Mouse (Mus musculus) hindbrain, embryonic 15.5 days (tissue): ENCODE results near the gene Timm8a2. TPM values are rescaled to one million over a fixed set of nuclear protein-coding genes. Genes with fewer than 3 reads are reported as not detected.
"Not testable (repeated sequence)": the region's sequence is repeated elsewhere in the genome, so short reads cannot be mapped to it uniquely, and the experiment has no call there.

Source experiments
- ATAC-seq: fragments of 200-750 bp; cut with Nextera tagmentation; 2 replicates; pipeline ENCODE4 v1.8.0; 2017; ENCODE audit warnings: low read depth, moderate number of reproducible peaks, moderate TSS enrichment; ENCODE audit not compliant: low FRiP score
- H3K27ac ChIP-seq: fragments of 300-500 bp; sonication (generic); replicated peaks from 2 replicates; pipeline ENCODE4 v1.5.1; 2015; ENCODE audit warnings: mild to moderate bottlenecking, inconsistent platforms
- H3K27me3 ChIP-seq: fragments of 300-500 bp; sonication (generic); 2 replicates; pipeline ENCODE4 v1.6.1; 2015; ENCODE audit warnings: control low read depth, inconsistent platforms
- H3K36me3 ChIP-seq: fragments of 300-500 bp; sonication (generic); 2 replicates; pipeline ENCODE4 v1.6.1; 2015; ENCODE audit warnings: control low read depth, inconsistent platforms
- H3K4me1 ChIP-seq: fragments of 300-500 bp; sonication (generic); replicated peaks from 2 replicates; pipeline ENCODE4 v1.6.1; 2015; ENCODE audit warnings: control low read depth, inconsistent platforms
- H3K4me2 ChIP-seq: fragments of 300-500 bp; sonication (generic); 2 replicates; pipeline ENCODE4 v1.6.1; 2015; ENCODE audit warnings: moderate library complexity, mild to moderate bottlenecking, inconsistent platforms
- H3K4me3 ChIP-seq: fragments of 300-500 bp; sonication (generic); 2 replicates; pipeline ENCODE4 v1.5.1; 2015; ENCODE audit warnings: mild to moderate bottlenecking, inconsistent platforms
- H3K9ac ChIP-seq: fragments of 300-500 bp; sonication (generic); 2 replicates; pipeline ENCODE4 v1.6.1; 2015; ENCODE audit warnings: inconsistent platforms
- H3K9me3 ChIP-seq: fragments of 300-500 bp; sonication (generic); 2 replicates; pipeline ENCODE4 v1.6.1; 2016; ENCODE audit warnings: control low read depth, inconsistent platforms
- WGBS: fragments of 180-500 bp; shearing (Covaris S2); methylation state at CpG from one replicate; pipeline ENCODE4 v1.1.7; 2015; 5-methylcytosine and 5-hydroxymethylcytosine counted together
- polyA plus RNA-seq: library from polyadenylated mRNA; unstranded; fragments of >200 nt; fragmentation: Nextera tagmentation; extraction: Ambion mirVana; gene quantifications from 2 replicates; pipeline ENCODE4 v1.2.1, GENCODE M21; 2015

Timm8a2 gene
- polyA plus RNA-seq, 1 experiment from 2014 or later, result not detected

DNA sequence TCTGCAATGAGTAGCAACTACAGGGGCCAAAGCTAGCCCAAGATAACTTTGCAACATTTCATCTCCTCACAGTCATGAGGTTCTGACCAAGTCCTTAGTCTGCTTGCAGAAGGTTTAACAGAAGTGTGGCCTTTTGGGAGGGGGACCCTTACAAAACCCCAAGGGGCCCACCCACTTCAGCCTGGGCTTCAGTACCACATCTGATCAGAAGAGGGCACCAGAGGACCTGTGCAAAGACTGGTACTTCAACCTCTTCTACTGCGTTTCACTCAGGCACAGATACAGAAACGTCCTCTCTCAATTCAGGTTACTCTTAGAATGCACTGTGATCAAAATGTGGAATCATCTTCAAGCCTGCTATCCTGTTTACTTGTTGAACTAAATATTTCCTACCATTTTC lies 30.0 kb downstream of the Timm8a2 start:
- Histone ChIP-seq H3K9ac (no peak overlapping the region), H3K36me3 (no peaks in the 10 kb centered on the region), H3K4me2 (no peak overlapping the region), H3K27ac (no peak overlapping the region), H3K27me3 (no peaks in the 10 kb centered on the region), H3K4me3 (no peak overlapping the region), H3K9me3 (no peaks in the 10 kb centered on the region), H3K4me1 (no peaks in the 10 kb centered on the region)
- WGBS, result 1% methylated on average over 2 of the region's 2 CpGs
- no peak for ATAC-seq

GRCm38 (mm10) chr14:122066243-122066642 lies 31.8 kb downstream of the Timm8a2 start:
- Histone ChIP-seq H3K4me3 (no peak overlapping the region), H3K9me3 (no peaks in the 10 kb centered on the region), H3K27me3 (no peaks in the 10 kb centered on the region), H3K4me1 (no peaks in the 10 kb centered on the region), H3K36me3 (no peaks in the 10 kb centered on the region), H3K9ac (no peak overlapping the region), H3K4me2 (no peak overlapping the region), H3K27ac (no peak overlapping the region)
- WGBS, result 83% methylated on average over 4 of the region's 4 CpGs
- ATAC-seq, result no peak

DNA sequence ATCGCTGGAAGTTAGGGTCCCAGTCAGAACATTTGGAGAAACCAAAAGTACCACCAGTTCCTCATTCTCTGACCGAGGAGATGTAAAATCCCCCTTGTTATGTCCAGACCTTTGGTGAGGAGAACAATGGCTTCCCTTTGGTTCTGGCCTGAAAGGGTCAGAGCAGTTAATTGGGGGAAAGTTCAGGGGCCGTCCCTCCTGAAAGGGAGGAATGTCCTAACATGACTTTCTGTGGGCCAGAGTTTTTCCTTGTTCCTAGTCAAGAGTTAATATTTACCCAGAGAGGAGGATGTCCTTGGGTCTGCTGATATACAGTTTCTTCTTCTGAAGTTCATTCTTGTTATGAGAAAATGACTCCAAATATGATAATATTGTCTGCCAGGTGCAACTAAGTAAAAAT lies 33.6 kb downstream of the Timm8a2 start:
- not testable (repeated sequence) for H3K9ac ChIP-seq, H3K36me3 ChIP-seq, H3K27me3 ChIP-seq, H3K9me3 ChIP-seq, H3K27ac ChIP-seq, ATAC-seq, H3K4me1 ChIP-seq, H3K4me3 ChIP-seq, H3K4me2 ChIP-seq
- WGBS, result 29% methylated on average over 3 of the region's 3 CpGs

DNA sequence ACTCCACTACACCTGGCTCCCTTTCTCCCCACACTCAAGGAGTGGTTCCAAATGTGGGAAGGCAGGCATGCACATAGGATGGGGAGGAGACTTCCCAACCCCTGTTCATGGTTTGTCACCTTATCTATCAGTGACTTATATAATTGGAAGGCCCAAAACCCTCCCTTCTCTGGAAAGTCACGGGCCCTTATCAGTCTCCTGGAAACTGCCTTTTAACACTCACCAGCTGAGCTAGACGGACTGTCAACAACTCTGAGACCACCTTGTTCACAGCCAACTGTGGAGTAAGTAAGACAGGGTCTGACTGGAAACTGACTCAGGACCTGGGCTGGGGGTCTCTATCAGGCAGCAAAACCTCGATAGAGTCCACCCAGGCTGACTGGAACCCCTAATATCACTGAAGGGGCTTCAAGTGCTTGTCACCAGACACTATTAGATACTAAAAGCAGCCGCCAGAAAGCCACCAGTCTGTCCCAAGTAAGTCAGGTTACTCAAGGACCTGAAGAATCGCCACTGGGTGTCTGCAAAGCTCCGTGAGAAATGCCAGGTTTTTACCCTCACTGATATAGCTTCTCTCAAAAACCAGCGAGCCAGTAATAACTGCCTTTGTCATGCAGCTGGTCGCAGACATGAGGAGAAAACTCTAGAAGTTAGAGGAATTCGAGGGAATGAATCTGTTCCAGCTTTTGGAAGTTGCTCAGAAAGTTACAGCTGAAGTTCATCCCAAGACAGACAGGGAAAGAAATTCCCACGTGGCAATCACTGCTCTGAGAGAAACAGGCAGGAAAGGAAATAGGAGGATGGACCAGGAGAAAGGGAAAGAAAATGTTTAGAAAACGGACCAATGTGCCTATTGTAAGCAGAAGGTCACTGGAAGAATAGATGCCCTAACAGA lies 34.6 kb downstream of the Timm8a2 start:
- Histone ChIP-seq H3K9ac (no peak overlapping the region), H3K4me3 (no peak overlapping the region), H3K36me3 (no peaks in the 10 kb centered on the region), H3K4me2 (no peak overlapping the region), H3K27ac (no peak overlapping the region), H3K4me1 (no peaks in the 10 kb centered on the region), H3K9me3 (no peaks in the 10 kb centered on the region), H3K27me3 (no peaks in the 10 kb centered on the region)
- ATAC-seq, result no peak
- 60% methylated on average over 11 of the region's 11 CpGs for WGBS

DNA sequence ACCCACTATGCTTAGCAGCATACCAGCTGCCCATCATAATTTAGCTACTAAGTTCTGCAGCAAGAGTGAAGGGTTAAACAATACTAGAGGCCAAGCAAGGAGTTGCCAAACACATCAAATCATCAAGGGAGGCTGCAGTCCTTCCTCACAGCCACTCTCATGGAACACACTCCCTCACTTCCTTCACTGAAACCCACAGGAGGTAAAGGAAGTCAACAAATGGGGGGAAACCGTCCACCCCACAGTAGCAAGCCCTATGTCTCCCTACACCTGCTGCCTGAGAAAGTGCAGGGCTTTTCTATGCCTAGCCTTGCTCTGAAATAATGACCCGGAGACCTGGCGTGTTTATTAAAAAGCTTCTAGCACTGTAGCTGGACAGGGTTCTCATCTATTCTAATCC lies 35.5 kb downstream of the Timm8a2 start:
- H3K36me3 ChIP-seq, result no peaks in the 10 kb centered on the region
- H3K4me2 ChIP-seq, result no peak overlapping the region
- no peak overlapping the region for H3K27ac ChIP-seq
- no peak overlapping the region for H3K4me3 ChIP-seq
- H3K4me1 ChIP-seq, result no peaks in the 10 kb centered on the region
- ATAC-seq, result no peak
- H3K9ac ChIP-seq, result no peak overlapping the region
- WGBS, result 85% methylated on average over 3 of the region's 3 CpGs
- H3K9me3 ChIP-seq, result no peaks in the 10 kb centered on the region
- H3K27me3 ChIP-seq, result no peaks in the 10 kb centered on the region

DNA sequence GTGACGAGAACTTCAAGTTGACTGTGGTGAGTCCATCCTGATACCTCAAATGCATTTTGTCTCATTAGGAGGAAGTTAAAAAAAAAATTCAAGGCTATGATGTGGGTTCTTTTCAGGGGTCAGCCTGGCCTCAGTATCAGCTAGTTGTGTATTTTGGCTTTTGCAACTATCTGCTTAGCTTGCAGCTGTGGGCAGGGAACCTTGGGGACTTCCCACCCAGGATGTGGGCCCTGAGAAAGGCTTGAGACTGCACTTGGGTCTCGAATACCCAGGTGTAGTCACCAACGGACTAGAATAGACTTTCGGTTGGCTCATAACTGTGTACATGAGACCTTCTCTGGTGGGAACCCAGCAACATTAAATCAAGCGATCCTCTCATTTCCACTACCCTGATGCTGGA lies 38.9 kb downstream of the Timm8a2 start:
- Histone ChIP-seq H3K36me3 (no peaks in the 10 kb centered on the region), H3K4me3 (no peak overlapping the region), H3K4me2 (no peak overlapping the region), H3K4me1 (no peaks in the 10 kb centered on the region), H3K9ac (no peak overlapping the region), H3K27me3 (no peaks in the 10 kb centered on the region), H3K9me3 (no peaks in the 10 kb centered on the region), H3K27ac (no peak overlapping the region)
- WGBS, result 97% methylated on average over 5 of the region's 5 CpGs
- no peak for ATAC-seq

- H3K9me3 ChIP-seq, result no peaks in the 10 kb centered on the region
Observed at GRCm38 (mm10) chr14:122074360-122074759, 39.9 kb downstream of the Timm8a2 start.

DNA sequence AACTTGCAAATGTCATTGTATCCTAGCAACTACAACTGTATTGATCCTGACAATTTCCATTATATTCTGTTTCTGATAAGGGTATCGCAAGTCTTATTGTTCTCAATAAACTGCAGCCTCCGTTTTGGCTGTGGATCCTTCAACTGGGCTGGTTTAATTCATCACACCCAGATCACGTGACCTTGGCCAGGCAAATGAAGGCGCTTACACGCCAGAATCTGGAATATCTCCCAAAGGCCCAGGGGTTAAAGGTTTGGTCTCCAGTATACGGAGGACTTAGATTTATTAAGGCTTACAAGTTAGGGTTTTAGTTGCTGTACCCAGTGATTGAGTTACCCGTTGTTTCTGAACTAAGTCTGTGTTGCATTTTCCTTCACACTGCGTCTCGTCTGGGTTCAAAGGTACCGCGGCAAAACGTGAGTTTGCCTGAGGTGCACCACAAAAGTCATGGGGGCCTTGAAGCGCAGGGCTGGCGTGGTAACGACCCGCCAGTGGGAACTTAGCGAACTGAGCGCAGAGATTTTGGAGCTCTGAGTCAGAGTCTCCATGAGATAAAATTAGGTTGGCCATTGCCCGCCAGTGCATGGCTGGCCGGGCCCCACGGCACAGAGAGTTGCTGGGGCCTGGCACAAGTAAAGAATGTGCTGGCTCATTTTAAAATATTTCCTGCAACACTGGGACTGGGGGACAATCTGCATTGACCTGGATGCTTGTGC lies 41.2 kb downstream of the Timm8a2 start:
- H3K4me2 ChIP-seq, result no peak overlapping the region
- H3K9ac ChIP-seq, result no peak overlapping the region
- ATAC-seq, result no peak
- WGBS, result 87% methylated on average over 21 of the region's 21 CpGs
- no peaks in the 10 kb centered on the region for H3K4me1 ChIP-seq
- no peaks in the 10 kb centered on the region for H3K9me3 ChIP-seq
- H3K27ac ChIP-seq, result no peak overlapping the region
- H3K36me3 ChIP-seq, result no peaks in the 10 kb centered on the region
- no peak overlapping the region for H3K4me3 ChIP-seq
- H3K27me3 ChIP-seq, result no peaks in the 10 kb centered on the region

More at GRCm38 (mm10) chr14:122074360-122074759, 39.9 kb downstream of the Timm8a2 start:
- ATAC-seq, result no peak
- H3K4me2 ChIP-seq, result no peak overlapping the region
- no peak overlapping the region for H3K4me3 ChIP-seq
- H3K27ac ChIP-seq, result no peak overlapping the region
- 74% methylated on average over 10 of the region's 10 CpGs for WGBS
- H3K27me3 ChIP-seq, result no peaks in the 10 kb centered on the region
- H3K9ac ChIP-seq, result no peak overlapping the region
- H3K36me3 ChIP-seq, result no peaks in the 10 kb centered on the region
- no peaks in the 10 kb centered on the region for H3K4me1 ChIP-seq

DNA sequence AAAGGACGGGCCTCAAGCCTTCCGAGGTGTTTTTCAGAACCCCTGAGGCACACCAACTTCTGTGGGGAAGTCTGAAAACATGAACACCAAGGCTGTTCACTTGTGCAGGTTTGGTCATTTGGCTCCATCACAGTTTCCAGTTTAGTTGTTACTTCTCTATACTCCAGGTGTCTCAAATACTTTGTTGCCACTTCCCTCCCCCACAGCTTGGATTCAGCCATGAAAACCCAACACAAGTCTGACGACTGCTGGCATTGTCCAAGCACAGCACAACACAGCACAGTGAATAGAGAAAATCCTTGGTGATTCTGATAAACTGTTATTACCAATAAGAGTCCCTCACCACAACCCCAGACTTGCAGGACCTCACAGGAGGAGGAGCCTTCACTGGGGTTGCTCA lies 42.5 kb downstream of the Timm8a2 start:
- no peak overlapping the region for H3K27ac ChIP-seq
- H3K4me2 ChIP-seq, result no peak overlapping the region
- no peaks in the 10 kb centered on the region for H3K27me3 ChIP-seq
- no peak overlapping the region for H3K9ac ChIP-seq
- WGBS, result 90% methylated on average over 3 of the region's 3 CpGs
- no peak overlapping the region for H3K4me3 ChIP-seq
- ATAC-seq, result no peak
- H3K36me3 ChIP-seq, result no peaks in the 10 kb centered on the region
- H3K4me1 ChIP-seq, result no peaks in the 10 kb centered on the region
- H3K9me3 ChIP-seq, result no peaks in the 10 kb centered on the region

DNA sequence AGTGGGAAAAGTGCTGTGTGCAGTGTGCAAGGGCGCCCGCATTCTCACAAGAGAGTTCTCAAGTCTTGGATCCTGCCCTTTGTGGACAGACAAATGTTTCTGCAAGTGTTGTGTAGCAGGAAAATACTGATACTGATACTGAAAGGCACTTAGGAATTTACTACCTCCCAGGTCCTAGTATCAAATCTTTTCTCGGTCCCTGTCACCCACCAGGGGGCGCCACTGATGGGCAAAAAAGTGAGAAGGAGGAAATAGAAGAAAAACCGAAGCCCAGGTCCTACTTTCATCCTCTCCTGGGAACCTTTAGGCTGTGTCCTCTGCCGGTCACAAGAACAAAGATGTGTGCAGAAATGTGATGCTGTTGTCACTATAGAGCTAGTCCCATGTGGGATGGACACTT lies 45.0 kb downstream of the Timm8a2 start:
- Histone ChIP-seq H3K27ac (no peak overlapping the region), H3K9me3 (no peaks in the 10 kb centered on the region), H3K36me3 (no peaks in the 10 kb centered on the region), H3K27me3 (no peaks in the 10 kb centered on the region), H3K4me2 (no peak overlapping the region), H3K4me3 (no peak overlapping the region), H3K9ac (no peak overlapping the region), H3K4me1 (no peaks in the 10 kb centered on the region)
- ATAC-seq, result no peak
- 49% methylated on average over 6 of the region's 6 CpGs for WGBS

GRCm38 (mm10) chr14:122079921-122080320 lies 45.4 kb downstream of the Timm8a2 start:
- no peaks in the 10 kb centered on the region for H3K36me3 ChIP-seq
- no peak for ATAC-seq
- WGBS, result 85% methylated on average over 5 of the region's 5 CpGs

GRCm38 (mm10) chr14:122081308-122081707 lies 46.8 kb downstream of the Timm8a2 start:
- H3K9ac ChIP-seq, result no peak overlapping the region
- H3K4me2 ChIP-seq, result no peak overlapping the region
- no peaks in the 10 kb centered on the region for H3K9me3 ChIP-seq
- WGBS, result 58% methylated on average over 3 of the region's 3 CpGs
- H3K4me3 ChIP-seq, result no peak overlapping the region
- no peak overlapping the region for H3K27ac ChIP-seq
- no peaks in the 10 kb centered on the region for H3K36me3 ChIP-seq
- no peaks in the 10 kb centered on the region for H3K4me1 ChIP-seq
- no peak for ATAC-seq
- H3K27me3 ChIP-seq, result no peaks in the 10 kb centered on the region

More at GRCm38 (mm10) chr14:122079921-122080320, 45.4 kb downstream of the Timm8a2 start:
- Histone ChIP-seq H3K27me3 (no peaks in the 10 kb centered on the region), H3K9me3 (no peaks in the 10 kb centered on the region), H3K4me3 (no peak overlapping the region), H3K27ac (no peak overlapping the region), H3K4me2 (no peak overlapping the region), H3K9ac (no peak overlapping the region), H3K4me1 (no peaks in the 10 kb centered on the region)
